Mouse (Mus musculus): ENCODE data around the gene Spaca7.
"Not testable (repeated sequence)": the region's sequence is repeated elsewhere in the genome, so short reads cannot be mapped to it uniquely, and the experiment has no call there.

Gene Spaca7

GRCm38 (mm10) chr8:12609752-12610449 is 37.1 kb downstream of the Spaca7 start:
- no peak for DNase-seq

GRCm38 (mm10) chr8:12613201-12613600 is 40.4 kb downstream of the Spaca7 start:
- no peak for DNase-seq

GRCm38 (mm10) chr8:12617369-12617768 is 44.5 kb downstream of the Spaca7 start:
- not testable (repeated sequence) for DNase-seq

- DNase-seq = no peak
Observed at GRCm38 (mm10) chr8:12621550-12622222, 48.9 kb downstream of the Spaca7 start.

GRCm38 (mm10) chr8:12625890-12626289 is 53.1 kb downstream of the Spaca7 start:
- DNase-seq = no peak

- no peak for DNase-seq
Observed at GRCm38 (mm10) chr8:12629079-12629478, 56.2 kb downstream of the Spaca7 start.

GRCm38 (mm10) chr8:12635366-12635765 is 62.5 kb downstream of the Spaca7 start:
- no peak for DNase-seq

- no peak for DNase-seq
Observed at GRCm38 (mm10) chr8:12638446-12638845, 65.6 kb downstream of the Spaca7 start.

- DNase-seq = no peak
Observed at GRCm38 (mm10) chr8:12641527-12641926, 68.7 kb downstream of the Spaca7 start.

- DNase-seq = no peak
Observed at GRCm38 (mm10) chr8:12644341-12644740, 71.5 kb downstream of the Spaca7 start.

- no peak for DNase-seq
Observed at GRCm38 (mm10) chr8:12644894-12645293, 72.1 kb downstream of the Spaca7 start.

GRCm38 (mm10) chr8:12646536-12646935 is 73.7 kb downstream of the Spaca7 start:
- no peak for DNase-seq

GRCm38 (mm10) chr8:12648951-12649350 is 76.1 kb downstream of the Spaca7 start:
- no peak for DNase-seq

Measured in thymus, postnatal 14 days (tissue).